Mouse (Mus musculus) olfactory bulb, adult 2 months (tissue): ENCODE data around the gene Gdf11.

Source experiments
- CTCF ChIP-seq: fragments of 200-500 bp; IDR thresholded peaks from 2 replicates; pipeline ENCODE4 v1.5.1; 2012; ENCODE audit warnings: low read depth, mild to moderate bottlenecking, low read length, moderate library complexity; ENCODE audit not compliant: insufficient read depth
- POLR2A ChIP-seq: fragments of 200-500 bp; IDR thresholded peaks from 2 replicates; pipeline ENCODE4 v1.6.1; 2012; ENCODE audit warnings: mild to moderate bottlenecking, low read depth, low read length, moderate library complexity; ENCODE audit not compliant: insufficient read depth

- TF ChIP-seq POLR2A (no peak), CTCF (no peak)
Measured at GRCm38 (mm10) chr10:128919966-128920365, 28.4 kb upstream of the Gdf11 start.
